Mouse (Mus musculus) heart, adult 18-20 months (tissue): ENCODE measurements at regions not wholly inside any gene's neighbourhood (a gene's known extent, or its start where the extent isn't known, plus 50 kb on each side); places are given as distances from the start of the nearest gene placed in this dataset.

Experiments used
- DNase-seq, 2 experiments: peaks; one replicate each; pipeline ENCODE4 v3.0.0; 2021 to 2022; ENCODE audit warnings: mixed read lengths in 1 of 2

GRCm38 (mm10) chr11:6785471-6785870 is 52.0 kb downstream of the Gm11983 start:
- DNase-seq: no peak

GRCm38 (mm10) chr11:6782826-6783225 is 54.6 kb downstream of the Gm11983 start:
- DNase-seq: no peak

- no peak for DNase-seq
These were observed 57.7 kb downstream of the Gm11983 start for GRCm38 (mm10) chr11:6779752-6780151.

GRCm38 (mm10) chr11:6778596-6779360 is 58.7 kb downstream of the Gm11983 start:
- no peak for DNase-seq

GRCm38 (mm10) chr11:6777566-6777965 is 59.9 kb downstream of the Gm11983 start:
- DNase-seq: no peak

GRCm38 (mm10) chr11:6774656-6775055 is 62.8 kb downstream of the Gm11983 start:
- no peak for DNase-seq

- no peak for DNase-seq
These were observed 63.5 kb downstream of the Gm11983 start for GRCm38 (mm10) chr11:6773951-6774350.

GRCm38 (mm10) chr11:6773364-6773763 is 64.1 kb downstream of the Gm11983 start:
- no peak for DNase-seq

GRCm38 (mm10) chr11:6769437-6769765 is 68.1 kb downstream of the Gm11983 start:
- DNase-seq: no peak

GRCm38 (mm10) chr11:6768599-6769436 is 68.6 kb downstream of the Gm11983 start:
- peak; percentile 40 to 84 for DNase-seq

- no peak for DNase-seq
These were observed 70.7 kb downstream of the Gm11983 start for GRCm38 (mm10) chr11:6766725-6767124.

GRCm38 (mm10) chr11:6765333-6765957 is 72.0 kb downstream of the Gm11983 start:
- DNase-seq: no peak

GRCm38 (mm10) chr11:6764186-6764585 is 73.3 kb downstream of the Gm11983 start:
- no peak for DNase-seq

- no peak for DNase-seq
These were observed 74.5 kb downstream of the Gm11983 start for GRCm38 (mm10) chr11:6763001-6763400.

- DNase-seq: no peak
These were observed 75.4 kb downstream of the Gm11983 start for GRCm38 (mm10) chr11:6761876-6762628.

- no peak for DNase-seq
These were observed 77.9 kb downstream of the Gm11983 start for GRCm38 (mm10) chr11:6759578-6759977.

GRCm38 (mm10) chr11:6739439-6739838 is 81.1 kb downstream of the Ramp3 start:
- DNase-seq: no peak

- no peak for DNase-seq
These were observed 80.3 kb downstream of the Ramp3 start for GRCm38 (mm10) chr11:6738581-6738980.

- no peak for DNase-seq
These were observed 79.8 kb downstream of the Ramp3 start for GRCm38 (mm10) chr11:6738163-6738562.

- DNase-seq: no peak
These were observed 76.6 kb downstream of the Ramp3 start for GRCm38 (mm10) chr11:6734746-6735430.

GRCm38 (mm10) chr11:6731505-6731904 is 73.2 kb downstream of the Ramp3 start:
- DNase-seq: no peak
